Mouse (Mus musculus): ENCODE data around the gene Brox.
"Not testable (repeated sequence)": the region's sequence is repeated elsewhere in the genome, so short reads cannot be mapped to it uniquely, and the experiment has no call there.

Gene Brox

GRCm38 (mm10) chr1:183296877-183297383 lies at the start of gene Brox:
TSS of gene Brox (minus strand) at chr1:183297269.
- peak; percentile 96 to 97 for DNase-seq

GRCm38 (mm10) chr1:183345817-183346195 lies 48.7 kb upstream of the Brox start:
- no peak for DNase-seq

GRCm38 (mm10) chr1:183344886-183345816 lies 48.1 kb upstream of the Brox start:
- DNase-seq, result peak; percentile 90 to 91

GRCm38 (mm10) chr1:183342902-183343301 lies 45.8 kb upstream of the Brox start:
- DNase-seq, result not testable (repeated sequence)

GRCm38 (mm10) chr1:183327171-183327570 lies 30.1 kb upstream of the Brox start:
- no peak for DNase-seq

GRCm38 (mm10) chr1:183324433-183324832 lies 27.4 kb upstream of the Brox start:
- DNase-seq, result no peak

GRCm38 (mm10) chr1:183323923-183324322 lies 26.9 kb upstream of the Brox start:
- no peak for DNase-seq

- DNase-seq, result not testable (repeated sequence)
These were observed 25.4 kb upstream of the Brox start for GRCm38 (mm10) chr1:183322496-183322895.

GRCm38 (mm10) chr1:183320708-183321107 lies 23.6 kb upstream of the Brox start:
- DNase-seq, result no peak

- peak in 1 of 2 experiments; percentile 36 for DNase-seq
These were observed 18.7 kb upstream of the Brox start for GRCm38 (mm10) chr1:183315783-183316182.

- no peak for DNase-seq
These were observed 15.0 kb upstream of the Brox start for GRCm38 (mm10) chr1:183312076-183312475.

- not testable (repeated sequence) for DNase-seq
These were observed 12.5 kb upstream of the Brox start for GRCm38 (mm10) chr1:183309601-183310000.

- DNase-seq, result no peak
These were observed 11.4 kb upstream of the Brox start for GRCm38 (mm10) chr1:183308476-183308875.

- DNase-seq, result no peak
These were observed 10.5 kb upstream of the Brox start for GRCm38 (mm10) chr1:183307555-183307954.

GRCm38 (mm10) chr1:183299161-183299560 lies 2.1 kb upstream of the Brox start:
- DNase-seq, result peak; percentile 81 to 88

- DNase-seq, result no peak
These were observed 919 bp upstream of the Brox start for GRCm38 (mm10) chr1:183297886-183298489.

GRCm38 (mm10) chr1:183297473-183297885 lies 410 bp upstream of the Brox start:
- peak in 1 of 2 experiments; percentile 59 for DNase-seq

- DNase-seq, result peak in 1 of 2 experiments; percentile 56
These were observed 604 bp downstream of the Brox start, which contains the start of gene Aida for GRCm38 (mm10) chr1:183296465-183296864. TSS of gene Aida (plus strand) at chr1:183296590.

- DNase-seq, result no peak
These were observed 7.5 kb downstream of the Brox start for GRCm38 (mm10) chr1:183289576-183289975.

- DNase-seq, result no peak
These were observed 8.7 kb downstream of the Brox start for GRCm38 (mm10) chr1:183288351-183288750.

- no peak for DNase-seq
These were observed 21.3 kb downstream of the Brox start for GRCm38 (mm10) chr1:183275763-183276162.

GRCm38 (mm10) chr1:183274385-183274784 lies 22.7 kb downstream of the Brox start:
- no peak for DNase-seq

Measured in cerebellum, postnatal 14 days (tissue).